Comparison of ENCODE assay signal across 8 mouse cellular contexts in the genomic region with DNA sequence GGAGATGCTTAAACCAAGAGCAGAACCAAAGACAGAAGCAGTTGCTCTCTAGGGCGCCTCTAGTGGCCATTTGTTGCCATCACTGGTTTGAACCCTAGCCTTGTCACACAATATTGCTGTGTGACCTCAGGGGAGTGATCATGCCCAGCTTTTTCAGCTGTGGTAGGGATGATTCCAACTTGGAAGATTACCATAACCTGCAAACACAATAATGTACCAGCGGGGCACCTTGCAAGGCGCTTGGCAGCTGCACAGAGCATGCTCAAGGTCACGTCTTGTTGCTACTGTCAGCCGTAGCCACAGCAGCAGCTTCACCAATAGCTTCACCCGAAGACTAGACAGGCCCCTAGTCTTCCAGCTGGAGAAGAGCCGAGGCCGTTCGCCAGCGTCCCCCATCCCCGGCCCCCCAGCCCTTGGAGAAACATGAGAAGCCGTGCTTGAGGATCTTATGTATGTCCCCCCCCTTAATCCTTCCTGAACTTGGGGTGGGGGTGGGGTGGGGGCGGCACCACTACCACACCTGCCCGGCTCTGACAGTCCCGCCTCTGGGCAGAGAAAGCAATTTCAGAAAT. TPM values are rescaled to one million over a fixed set of nuclear protein-coding genes. Genes with fewer than 3 reads are reported as not detected.
DNase-seq lines count a peak whose midpoint lies in the region; ATAC-seq and TF ChIP-seq lines count a peak whose summit lies in the region.

No protein-coding gene starts in this region.

- H3K9ac ChIP-seq in heart, postnatal 0 days (replicated peaks; ENCODE audit: low read depth, low read length) = no peak overlapping the region
- peak overlapping the region; percentile 40; the same call in 1 of the 2 replicates for H3K9ac ChIP-seq in midbrain, embryonic 16.5 days (ENCODE audit: low read depth, low read length)

- 21% methylated on average over 15 of the region's 15 CpGs for WGBS in heart, postnatal 0 days
- 17% methylated on average over 15 of the region's 15 CpGs for WGBS in midbrain, embryonic 16.5 days

- no peaks in the 10 kb centered on the region for H3K4me1 ChIP-seq in heart, postnatal 0 days (ENCODE audit: control insufficient read depth, insufficient read depth)
- peaks cover 8% of the 10 kb centered on the region for H3K4me1 ChIP-seq in midbrain, embryonic 16.5 days (ENCODE audit: control insufficient read depth, insufficient read depth, low read length)

- H3K4me3 ChIP-seq in heart, postnatal 0 days (ENCODE audit: low read depth, low read length) = peak overlapping the region; percentile 26
- peak overlapping the region; percentile 18 for H3K4me3 ChIP-seq in midbrain, embryonic 16.5 days (ENCODE audit: low read depth, low read length)

- DNase-seq in ovary, postnatal 36 days (ENCODE audit: low spot score) = peak; percentile 12
- DNase-seq in ovary, postnatal 14 days (ENCODE audit: low spot score) = no peak
- peak; percentile 62 for DNase-seq in cerebellum, adult 9-10 months
- no peak for DNase-seq in heart, postnatal 0 days (ENCODE audit: low spot score)
- DNase-seq in kidney, postnatal 4 days = peak; percentile 63 to 68

- H3K36me3 ChIP-seq in heart, postnatal 0 days (replicated peaks; ENCODE audit: control insufficient read depth, insufficient read depth, low read length) = no peaks in the 10 kb centered on the region
- no peaks in the 10 kb centered on the region for H3K36me3 ChIP-seq in midbrain, embryonic 16.5 days (ENCODE audit: control insufficient read depth, insufficient read depth, low read length)

- peak; percentile 47 for TF ChIP-seq CTCF in heart, postnatal 0 days (IDR thresholded peaks at IDR 0.05; ENCODE audit: low read depth)

- no peaks in the 10 kb centered on the region for H3K27me3 ChIP-seq in heart, postnatal 0 days (ENCODE audit: control insufficient read depth, insufficient read depth, low read length)
- H3K27me3 ChIP-seq in midbrain, embryonic 16.5 days (ENCODE audit: control insufficient read depth, insufficient read depth, low read depth, low read length) = no peaks in the 10 kb centered on the region

- no peak overlapping the region for H3K27ac ChIP-seq in heart, postnatal 0 days (ENCODE audit: low read depth)
- peak overlapping the region; percentile 72 for H3K27ac ChIP-seq in midbrain, embryonic 16.5 days (ENCODE audit: low read length)

- no peak; the same call in 1 of the 2 replicates for ATAC-seq in heart, postnatal 0 days (ENCODE audit: insufficient read depth, low read depth)
- ATAC-seq in midbrain, embryonic 16.5 days = peak; percentile 72
- ATAC-seq in granulocyte monocyte progenitor cell, adult 5-6 weeks (replicated peaks; ENCODE audit: poor library complexity, severe bottlenecking) = no peak
- ATAC-seq in activated CD4-positive, CD25-positive, alpha-beta regulatory T cell, adult 4 months = no peak

- no peaks in the 10 kb centered on the region for H3K9me3 ChIP-seq in heart, postnatal 0 days (replicated peaks; ENCODE audit: control insufficient read depth, low read length)
- no peaks in the 10 kb centered on the region for H3K9me3 ChIP-seq in midbrain, embryonic 16.5 days (replicated peaks; ENCODE audit: control insufficient read depth, low read length, poor library complexity, severe bottlenecking)

- no peak for TF ChIP-seq EP300 in heart, postnatal 0 days (IDR thresholded peaks at IDR 0.05; ENCODE audit: low read depth)

- peak overlapping the region; percentile 55 for H3K4me2 ChIP-seq in heart, postnatal 0 days (ENCODE audit: low read depth, low read length)
- peak overlapping the region; percentile 49 for H3K4me2 ChIP-seq in midbrain, embryonic 16.5 days (ENCODE audit: low read length)

RNA-seq across cellular contexts. Expression of a gene that starts 23.9 kb away (rescaled TPM):
- 72.7 and 73.8 TPM in 2 replicates for total RNA-seq in heart, postnatal 0 days (2014; rRNA removed; ENCODE audit: low replicate concordance)
- 52.5 and 56.8 TPM in 2 replicates for polyA plus RNA-seq in heart, postnatal 0 days (2015; fragmentation: Nextera tagmentation; extraction: Ambion mirVana)
- 93.2 and 96.2 TPM in 2 replicates for polyA plus RNA-seq in midbrain, embryonic 16.5 days (2015; fragmentation: Nextera tagmentation; extraction: Ambion mirVana)
- 48.8 and 57.1 TPM in 2 replicates for total RNA-seq in granulocyte monocyte progenitor cell, adult 5-6 weeks (2014; fragmentation: Nextera tagmentation)
- 46.3 and 51.3 TPM in 2 replicates for total RNA-seq in granulocyte monocyte progenitor cell, adult 5-6 weeks (2017)
- 10 to 100 TPM; 49.9 to 56.6 TPM for polyA plus RNA-seq in activated CD4-positive, CD25-positive, alpha-beta regulatory T cell, adult 4 months (2017; shearing (Covaris generic))

RNA-seq across cellular contexts. Expression of a gene that starts 28.1 kb away (rescaled TPM):
- total RNA-seq in heart, postnatal 0 days (2014; rRNA removed; ENCODE audit: low replicate concordance) = 0.92 and 3.7 TPM in 2 replicates
- polyA plus RNA-seq in heart, postnatal 0 days (2015; fragmentation: Nextera tagmentation; extraction: Ambion mirVana) = 0.43 and 0.59 TPM in 2 replicates
- 0.92 and 1.1 TPM in 2 replicates for polyA plus RNA-seq in midbrain, embryonic 16.5 days (2015; fragmentation: Nextera tagmentation; extraction: Ambion mirVana)
- not detected in 2 replicates for total RNA-seq in granulocyte monocyte progenitor cell, adult 5-6 weeks (2014; fragmentation: Nextera tagmentation)
- not detected in 2 replicates for total RNA-seq in granulocyte monocyte progenitor cell, adult 5-6 weeks (2017)
- not detected for polyA plus RNA-seq in activated CD4-positive, CD25-positive, alpha-beta regulatory T cell, adult 4 months (2017; shearing (Covaris generic))

RNA-seq across cellular contexts. Expression of a gene that starts 52.4 kb away (rescaled TPM):
- total RNA-seq in heart, postnatal 0 days (2014; rRNA removed; ENCODE audit: low replicate concordance) = not detected in 2 replicates
- not detected in 2 replicates for polyA plus RNA-seq in heart, postnatal 0 days (2015; fragmentation: Nextera tagmentation; extraction: Ambion mirVana)
- polyA plus RNA-seq in midbrain, embryonic 16.5 days (2015; fragmentation: Nextera tagmentation; extraction: Ambion mirVana) = 18.8 and 21.2 TPM in 2 replicates
- total RNA-seq in granulocyte monocyte progenitor cell, adult 5-6 weeks (2014; fragmentation: Nextera tagmentation) = not detected in 2 replicates
- not detected in 2 replicates for total RNA-seq in granulocyte monocyte progenitor cell, adult 5-6 weeks (2017)
- 1 to 10 TPM; 1.4 to 2.9 TPM for polyA plus RNA-seq in activated CD4-positive, CD25-positive, alpha-beta regulatory T cell, adult 4 months (2017; shearing (Covaris generic))

Comparison
In these comparisons a context has a peak if more than half of its experiments do, and no peak if none do; other contexts are left out.
1. DNase-seq: peak in ovary, postnatal 36 days (single experiment), cerebellum, adult 9-10 months (single experiment) and kidney, postnatal 4 days (2 of 2); none in ovary, postnatal 14 days (single experiment) and heart, postnatal 0 days (single experiment).